Mouse (Mus musculus) C2C12 (cell line): ENCODE data around the gene Clec2h.

Source experiments
- CTCF ChIP-seq: IDR thresholded peaks from one replicate; pipeline ENCODE4 v1.5.1; 2011; ENCODE audit not compliant: control insufficient read depth, insufficient read depth, insufficient read length
- MAX ChIP-seq: IDR thresholded peaks from one replicate; pipeline ENCODE4 v1.6.1; 2011; ENCODE audit warnings: mild to moderate bottlenecking, control low read depth
- MYOD1 ChIP-seq: IDR thresholded peaks from one replicate; pipeline ENCODE4 v1.6.1; 2011; ENCODE audit warnings: low read depth; ENCODE audit not compliant: control insufficient read depth, insufficient read length
- USF1 ChIP-seq: IDR thresholded peaks from one replicate; pipeline ENCODE4 v1.6.1; 2011; ENCODE audit warnings: low read depth, mild to moderate bottlenecking, control low read depth, moderate library complexity

GRCm38 (mm10) chr6:128652938-128653337 is 9.2 kb upstream of the Clec2h start:
- TF ChIP-seq CTCF = no peak
- TF ChIP-seq USF1 = no peak
- no peak for TF ChIP-seq MAX
- TF ChIP-seq MYOD1 = no peak
